Mouse (Mus musculus) ovary, adult 10 weeks (tissue): Measurements from ENCODE around the gene Cltrn. TPM values are rescaled to one million over a fixed set of nuclear protein-coding genes. Genes with fewer than 3 reads are reported as not detected.

Experiments used
- polyA plus RNA-seq: library from polyadenylated mRNA; stranded (reverse); fragments of 350-450 nt; fragmentation: Illumina TruSeq; extraction: RNeasy Lipid Tissue Mini Kit (QIAGEN cat#74804); gene quantifications from one replicate; pipeline ENCODE4 v1.2.3, GENCODE M21; 2014

Gene Cltrn
- polyA plus RNA-seq = not detected

DNA sequence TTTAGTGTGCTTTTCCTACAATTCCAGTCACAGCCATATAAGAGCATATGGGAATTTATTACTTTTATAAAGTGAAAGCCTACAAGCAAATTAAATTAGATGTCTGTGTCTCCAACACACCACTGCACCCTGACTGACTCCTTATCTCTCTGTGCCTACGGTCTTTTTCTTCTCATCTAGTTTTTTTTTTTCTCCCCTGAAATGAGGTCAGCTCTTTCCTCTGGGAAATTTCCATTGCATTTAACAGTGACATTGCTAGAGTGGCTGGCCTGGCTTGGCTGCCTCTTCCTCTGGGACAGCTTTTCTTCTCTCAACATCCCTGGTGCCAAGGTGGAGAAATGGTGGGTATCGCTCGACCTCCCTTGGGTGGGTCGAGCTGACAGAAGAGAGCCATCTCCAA lies at the start of gene Cltrn:
Gene Cltrn, plus strand, starts transcription at position 249 of the 400 bp plus-strand sequence.

DNA sequence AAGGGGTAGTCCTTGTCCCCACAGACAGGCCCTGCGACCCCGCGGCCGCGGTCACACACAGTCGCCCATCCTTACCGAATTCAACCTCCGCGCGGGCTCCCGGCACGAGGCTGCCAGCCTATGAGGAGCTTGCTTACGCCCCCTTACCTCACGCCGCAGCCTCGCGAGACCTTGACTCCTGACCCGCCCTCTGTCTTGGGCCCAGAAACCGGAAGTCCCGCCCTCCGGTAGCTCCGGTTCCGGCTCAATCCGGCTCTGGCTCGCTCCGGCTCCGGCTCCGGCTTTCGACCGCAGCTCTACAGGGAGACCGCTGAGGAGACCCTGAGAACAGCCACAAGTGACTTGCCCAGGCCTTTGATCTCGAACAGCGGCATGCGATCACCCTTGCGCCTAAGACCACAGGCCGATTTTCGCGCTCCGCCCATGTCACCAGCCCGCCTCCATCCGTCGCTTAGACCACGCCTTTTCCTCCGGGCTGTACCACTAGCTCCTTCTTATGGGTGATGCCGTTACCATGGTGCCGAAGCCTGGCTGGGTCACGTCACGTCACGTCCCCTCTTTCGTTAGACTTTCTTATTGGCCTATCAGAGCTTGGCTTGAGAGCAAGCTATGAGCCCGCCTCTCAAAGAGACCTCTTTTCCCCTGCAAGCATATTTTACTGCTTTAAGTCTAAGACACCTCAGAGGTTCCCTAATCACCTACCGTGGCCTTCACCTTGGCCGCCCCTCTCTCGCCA lies 12.4 kb upstream of the Cltrn start, which contains the start of gene Siah1b:
Gene Siah1b, minus strand, starts transcription at position 454 of the 736 bp plus-strand sequence.

DNA sequence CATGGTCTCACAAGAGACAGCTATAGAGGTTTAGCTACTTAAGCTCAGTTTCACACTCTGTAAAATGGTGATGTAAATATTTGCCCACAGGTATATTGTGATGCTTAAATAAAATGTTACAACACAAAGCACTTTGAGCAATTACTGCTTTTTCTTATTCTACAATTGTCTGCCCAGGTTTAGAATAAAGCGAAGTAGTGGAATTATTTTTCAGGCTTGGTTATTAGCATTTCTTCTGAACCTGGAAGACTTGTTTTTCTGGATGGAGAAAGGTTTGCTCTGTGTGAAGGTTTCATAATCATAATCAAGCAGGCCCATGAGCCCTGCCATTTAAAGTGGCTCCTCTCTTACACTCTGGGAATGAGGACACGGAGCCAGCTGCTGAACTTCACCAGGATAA lies 50.4 kb downstream of the Cltrn start, which contains the start of gene Ace2:
Gene Ace2, plus strand, starts transcription at position 301 of the 400 bp plus-strand sequence.

Other genes starting within 250 kb of the Cltrn start
- gene Ap1s2, start 179.8 kb upstream of the Cltrn start, polyA plus RNA-seq = 218 TPM
- gene Zrsr2, start 130.2 kb upstream of the Cltrn start, polyA plus RNA-seq = 82.0 TPM
- 8.4 TPM for gene Car5b, start 60.8 kb upstream of the Cltrn start, polyA plus RNA-seq
- 23.2 TPM for gene Siah1b, start 12.3 kb upstream of the Cltrn start, polyA plus RNA-seq
- gene Ace2, start 50.5 kb downstream of the Cltrn start, polyA plus RNA-seq = 11.9 TPM
- gene Bmx, start 169.4 kb downstream of the Cltrn start, polyA plus RNA-seq = 3.2 TPM
- 26.2 TPM for gene Pir, start 180.5 kb downstream of the Cltrn start, polyA plus RNA-seq